Comparison of ENCODE assay signal across 9 mouse cellular contexts in the genomic region with DNA sequence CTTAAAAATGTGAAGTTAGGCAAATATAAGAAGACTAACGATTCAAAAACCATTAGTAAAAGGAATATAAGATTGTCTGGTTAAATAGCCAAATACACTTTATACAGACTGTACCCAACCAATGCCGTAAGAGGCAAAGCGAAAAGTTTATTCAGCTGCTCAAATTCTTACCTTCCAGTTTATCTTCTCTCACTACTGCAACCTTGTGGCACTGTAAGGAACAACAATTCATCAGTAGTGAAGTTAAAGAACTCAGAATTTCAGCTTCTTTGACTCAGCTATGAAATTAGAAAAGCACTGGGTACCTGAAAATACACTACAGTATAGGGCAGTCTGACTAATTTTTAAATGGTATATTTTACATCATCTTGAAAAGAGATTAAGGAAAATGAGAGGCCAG. TPM values are rescaled to one million over a fixed set of nuclear protein-coding genes. Genes with fewer than 3 reads are reported as not detected.
DNase-seq lines count a peak whose midpoint lies in the region; ATAC-seq and TF ChIP-seq lines count a peak whose summit lies in the region.
"Had no signal": no experiment of that assay in that cellular context is flagged by ENCODE, and none has a peak within 500 bp of the region (broad histone marks: within the 10 kb centered on the region; RNA-seq: fewer than 3 reads in every experiment).

No protein-coding gene starts in this region.

- H3K27ac ChIP-seq in left cerebral cortex, adult 2 months, result no peak overlapping the region
- no peak overlapping the region for H3K27ac ChIP-seq in ES-Bruce4 (ENCODE audit: insufficient read depth, low read length)
- H3K27ac ChIP-seq: embryonic facial prominence, embryonic 15.5 days had no signal

- TF ChIP-seq POLR2A in ES-Bruce4 (IDR thresholded peaks at IDR 0.05; ENCODE audit: insufficient read depth, low read length), result no peak

- peaks cover 34% of the 10 kb centered on the region for H3K36me3 ChIP-seq in ES-Bruce4 (ENCODE audit: control insufficient read depth, insufficient read depth, low read length, poor library complexity, severe bottlenecking)

- peak; percentile 13 for DNase-seq in cerebellum, adult 8-10 months
- no peak for DNase-seq in cerebellum, adult 11 months
- DNase-seq in left cerebral cortex, adult 2 months (ENCODE audit: extremely low spot score in 1 of 2, low spot score in 2 of 2), result no peak
- no peak for DNase-seq in left cerebral cortex, postnatal 4 days
- DNase-seq in adrenal gland, postnatal 4 days (ENCODE audit: low spot score in 2 of 2), result no peak

- intact Hi-C loops in left cerebral cortex, adult 2 months (cut with DNase I), result loop anchor here (1.0 to 5.0 kb wide), 2 partner anchors 99 to 181 kb away; no protein-coding TSS in a partner anchor
- intact Hi-C loops in left cerebral cortex, postnatal 4 days (cut with DNase I), result loop anchor here (2.0 to 10.0 kb wide), 2 partner anchors 120 to 184 kb away; no protein-coding TSS in a partner anchor

- no peak overlapping the region for H3K9ac ChIP-seq in ES-Bruce4 (ENCODE audit: low read depth, poor library complexity, severe bottlenecking)
- H3K9ac ChIP-seq: embryonic facial prominence, embryonic 15.5 days had no signal

- no peaks in the 10 kb centered on the region for H3K4me1 ChIP-seq in ES-Bruce4 (ENCODE audit: control insufficient read depth, insufficient read depth, low read length)
- H3K4me1 ChIP-seq: embryonic facial prominence, embryonic 15.5 days had no signal

- 0 out of 2 replicates have a peak, but pooled peaks have one; percentile 49 for ATAC-seq in erythroid progenitor cell, adult 5-6 weeks (replicated peaks; ENCODE audit: low FRiP score, poor library complexity, severe bottlenecking)
- ATAC-seq in granulocyte monocyte progenitor cell, adult 5-6 weeks (replicated peaks; ENCODE audit: poor library complexity, severe bottlenecking), result no peak

- no peak overlapping the region for H3K4me3 ChIP-seq in left cerebral cortex, adult 2 months
- H3K4me3 ChIP-seq in ES-Bruce4 (ENCODE audit: low read depth, low read length), result no peak overlapping the region
- H3K4me3 ChIP-seq: embryonic facial prominence, embryonic 15.5 days had no signal

- no peak for TF ChIP-seq EP300 in ES-Bruce4 (IDR thresholded peaks at IDR 0.05; ENCODE audit: insufficient read depth, low read depth, low read length)

- H3K27me3 ChIP-seq in ES-Bruce4 (ENCODE audit: control insufficient read depth, insufficient read depth, low read length, poor library complexity, severe bottlenecking), result no peaks in the 10 kb centered on the region
- H3K27me3 ChIP-seq: embryonic facial prominence, embryonic 15.5 days had no signal

- peak; percentile 73 for TF ChIP-seq CTCF in left cerebral cortex, adult 2 months (IDR thresholded peaks at IDR 0.05)
- TF ChIP-seq CTCF in ES-Bruce4 (IDR thresholded peaks at IDR 0.05; ENCODE audit: low read depth, low read length), result peak; percentile 1

- no peaks in the 10 kb centered on the region for H3K9me3 ChIP-seq in ES-Bruce4 (replicated peaks; ENCODE audit: control insufficient read depth, insufficient read depth, low read length, poor library complexity, severe bottlenecking)
- H3K9me3 ChIP-seq: embryonic facial prominence, embryonic 15.5 days had no signal

RNA-seq across cellular contexts. Expression of a gene that starts 13.0 kb away (rescaled TPM):
- 10 to 100 TPM; 34.0 to 37.3 TPM for total RNA-seq in left cerebral cortex, adult 2 months (2021)
- total RNA-seq in left cerebral cortex, postnatal 4 days (2021), result 10 to 100 TPM; 49.6 to 51.8 TPM
- polyA plus RNA-seq in ES-Bruce4 (2011; ENCODE audit: insufficient read depth, insufficient read length, low read depth, missing spikeins), result 70.1 and 87.8 TPM in 2 replicates
- total RNA-seq in erythroid progenitor cell, adult 5-6 weeks (2015; ENCODE audit: low replicate concordance), result 54.9 and 62.0 TPM in 2 replicates
- total RNA-seq in erythroid progenitor cell, adult 5-6 weeks (2017; ENCODE audit: low replicate concordance), result 129 and 249 TPM in 2 replicates
- total RNA-seq in granulocyte monocyte progenitor cell, adult 5-6 weeks (2014; fragmentation: Nextera tagmentation), result 91.8 and 97.7 TPM in 2 replicates
- 132 and 140 TPM in 2 replicates for total RNA-seq in granulocyte monocyte progenitor cell, adult 5-6 weeks (2017)
- total RNA-seq in adrenal gland, postnatal 4 days (2021), result 10 to 100 TPM; 45.8 to 48.8 TPM

RNA-seq across cellular contexts. Expression of a gene that starts 50.7 kb away (rescaled TPM):
- 1 to 10 TPM; 4.5 to 5.3 TPM for total RNA-seq in left cerebral cortex, adult 2 months (2021)
- total RNA-seq in left cerebral cortex, postnatal 4 days (2021), result 1 to 10 TPM; 6.8 to 7.6 TPM
- polyA plus RNA-seq in ES-Bruce4 (2011; ENCODE audit: insufficient read depth, insufficient read length, low read depth, missing spikeins), result 7.6 and 8.8 TPM in 2 replicates
- total RNA-seq in erythroid progenitor cell, adult 5-6 weeks (2015; ENCODE audit: low replicate concordance), result not detected in 2 replicates
- not detected in 2 replicates for total RNA-seq in erythroid progenitor cell, adult 5-6 weeks (2017; ENCODE audit: low replicate concordance)
- 4.2 and 7.2 TPM in 2 replicates for total RNA-seq in granulocyte monocyte progenitor cell, adult 5-6 weeks (2014; fragmentation: Nextera tagmentation)
- 4.0 and 6.1 TPM in 2 replicates for total RNA-seq in granulocyte monocyte progenitor cell, adult 5-6 weeks (2017)
- 1 to 10 TPM; 6.4 to 7.5 TPM for total RNA-seq in adrenal gland, postnatal 4 days (2021)

Comparison
In these comparisons a context has a peak if more than half of its experiments do, and no peak if none do; other contexts are left out.
1. RNA of a gene that starts 50.7 kb away (total RNA-seq): 6.8 to 7.6 TPM in left cerebral cortex, postnatal 4 days, 6.4 to 7.5 TPM in adrenal gland, postnatal 4 days, 4.0 to 7.2 TPM in granulocyte monocyte progenitor cell, adult 5-6 weeks and 4.5 to 5.3 TPM in left cerebral cortex, adult 2 months; not detected in erythroid progenitor cell, adult 5-6 weeks; every median in the first group is over 4 times any median in the second.